Mouse (Mus musculus): Measurements from ENCODE around the gene Tnip3. TPM values are rescaled to one million over a fixed set of nuclear protein-coding genes. Genes with fewer than 3 reads are reported as not detected.

The Tnip3 gene
- polyA plus RNA-seq (2012), result not detected in 2 replicates

GRCm38 (mm10) chr6:65525192-65525591 is at the start of gene Tnip3:
Gene Tnip3, plus strand, starts transcription at chr6:65525313.
- no peak for TF ChIP-seq GATA1 (IDR thresholded peaks at IDR 0.05; ENCODE audit: low read length)

- no peak for TF ChIP-seq GATA1 (IDR thresholded peaks at IDR 0.05; ENCODE audit: low read length)
These were observed 26.3 kb upstream of the Tnip3 start for GRCm38 (mm10) chr6:65498786-65499185.

GRCm38 (mm10) chr6:65510051-65510669 is 15.0 kb upstream of the Tnip3 start:
- TF ChIP-seq GATA1 (IDR thresholded peaks at IDR 0.05; ENCODE audit: low read length), result no peak

- TF ChIP-seq GATA1 (IDR thresholded peaks at IDR 0.05; ENCODE audit: low read length), result no peak
These were observed 11.3 kb upstream of the Tnip3 start for GRCm38 (mm10) chr6:65513813-65514212.

- no peak for TF ChIP-seq GATA1 (IDR thresholded peaks at IDR 0.05; ENCODE audit: low read length)
These were observed 8.4 kb upstream of the Tnip3 start for GRCm38 (mm10) chr6:65516759-65517158.

GRCm38 (mm10) chr6:65520821-65521220 is 4.3 kb upstream of the Tnip3 start:
- no peak for TF ChIP-seq GATA1 (IDR thresholded peaks at IDR 0.05; ENCODE audit: low read length)

- TF ChIP-seq GATA1 (IDR thresholded peaks at IDR 0.05; ENCODE audit: low read length), result no peak
These were observed 2.8 kb downstream of the Tnip3 start for GRCm38 (mm10) chr6:65527892-65528291.

GRCm38 (mm10) chr6:65531232-65531848 is 6.2 kb downstream of the Tnip3 start:
- no peak for TF ChIP-seq GATA1 (IDR thresholded peaks at IDR 0.05; ENCODE audit: low read length)

- TF ChIP-seq GATA1 (IDR thresholded peaks at IDR 0.05; ENCODE audit: low read length), result no peak
These were observed 8.6 kb downstream of the Tnip3 start for GRCm38 (mm10) chr6:65533687-65534086.

GRCm38 (mm10) chr6:65537327-65537884 is 12.3 kb downstream of the Tnip3 start:
- TF ChIP-seq GATA1 (IDR thresholded peaks at IDR 0.05; ENCODE audit: low read length), result no peak

- TF ChIP-seq GATA1 (IDR thresholded peaks at IDR 0.05; ENCODE audit: low read length), result no peak
These were observed 13.0 kb downstream of the Tnip3 start for GRCm38 (mm10) chr6:65538022-65538652.

GRCm38 (mm10) chr6:65538921-65539320 is 13.8 kb downstream of the Tnip3 start:
- no peak for TF ChIP-seq GATA1 (IDR thresholded peaks at IDR 0.05; ENCODE audit: low read length)

- no peak for TF ChIP-seq GATA1 (IDR thresholded peaks at IDR 0.05; ENCODE audit: low read length)
These were observed 15.0 kb downstream of the Tnip3 start for GRCm38 (mm10) chr6:65540138-65540537.

GRCm38 (mm10) chr6:65541094-65541493 is 16.0 kb downstream of the Tnip3 start:
- no peak for TF ChIP-seq GATA1 (IDR thresholded peaks at IDR 0.05; ENCODE audit: low read length)

- TF ChIP-seq GATA1 (IDR thresholded peaks at IDR 0.05; ENCODE audit: low read length), result no peak
These were observed 17.3 kb downstream of the Tnip3 start for GRCm38 (mm10) chr6:65542391-65542790.

- TF ChIP-seq GATA1 (IDR thresholded peaks at IDR 0.05; ENCODE audit: low read length), result no peak
These were observed 17.8 kb downstream of the Tnip3 start for GRCm38 (mm10) chr6:65542913-65543312.
